Mouse (Mus musculus) myocyte (in vitro differentiated cells): Measurements from ENCODE around the gene Ptpa.

Experiments used
- CEBPB ChIP-seq: IDR thresholded peaks from 2 replicates; pipeline ENCODE4 v1.6.1; 2011; ENCODE audit warnings: mild to moderate bottlenecking, moderate library complexity; ENCODE audit not compliant: poor library complexity, insufficient read depth, severe bottlenecking
- MYOD1 ChIP-seq, 3 experiments: IDR thresholded peaks; one replicate each; pipeline ENCODE4 v1.6.1; 2011; ENCODE audit warnings: control low read depth in 2 of 3, low read depth in 2 of 3, mild to moderate bottlenecking in 2 of 3, moderate library complexity in 1 of 3; ENCODE audit not compliant: insufficient read length in 2 of 3, control insufficient read depth in 1 of 3
- POLR2A ChIP-seq: IDR thresholded peaks from one replicate; pipeline ENCODE4 v1.6.1; 2011; ENCODE audit warnings: low read depth, mild to moderate bottlenecking, control low read depth, moderate library complexity; ENCODE audit not compliant: insufficient read length
- REST ChIP-seq: IDR thresholded peaks from one replicate; pipeline ENCODE4 v1.6.1; 2011; ENCODE audit warnings: mild to moderate bottlenecking, control low read depth, moderate library complexity; ENCODE audit not compliant: insufficient read depth, insufficient read length
- TCF12 ChIP-seq: IDR thresholded peaks from one replicate; pipeline ENCODE4 v1.6.1; 2011; ENCODE audit warnings: mild to moderate bottlenecking, control low read depth; ENCODE audit not compliant: poor library complexity, insufficient read depth, severe bottlenecking

DNA sequence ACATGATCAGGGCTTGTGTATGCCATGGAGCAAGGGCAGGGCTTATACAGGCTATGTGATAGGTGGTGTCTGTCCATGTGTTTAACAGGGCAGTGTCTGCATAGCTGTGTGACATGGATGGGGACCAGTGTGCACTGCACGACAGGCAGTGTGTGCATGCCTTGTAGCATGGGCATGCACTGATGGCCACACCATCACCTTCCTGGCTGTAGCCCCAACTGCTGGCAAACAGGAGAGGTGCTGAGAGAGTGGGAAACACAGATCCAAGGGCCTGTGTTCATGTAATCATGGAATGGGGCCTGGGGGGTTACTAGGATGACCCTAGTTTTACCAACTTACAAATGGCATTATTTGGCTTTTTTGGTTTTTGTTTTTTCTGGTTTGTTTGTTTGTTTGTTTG, 12.0 kb upstream of the Ptpa start:
- TF ChIP-seq POLR2A (no peak), TCF12 (no peak), CEBPB (no peak), REST (no peak), MYOD1 (IDR thresholded peaks at IDR 0.05; ENCODE audit: control insufficient read depth in 1 of 3, insufficient read length in 2 of 3, low read depth in 2 of 3) (no peak)
